Mouse (Mus musculus) CH12.LX (cell line): Measurements from ENCODE around the gene Qprt. TPM values are rescaled to one million over a fixed set of nuclear protein-coding genes. Genes with fewer than 3 reads are reported as not detected.

Source experiments
- DNase-seq: peaks from one replicate; pipeline ENCODE4 v3.0.0-alpha.2; 2013; ENCODE audit errors: extremely low read depth
- H3K27ac ChIP-seq: 2 replicates; pipeline ENCODE4 v1.5.1; 2012; ENCODE audit warnings: low read depth, mild to moderate bottlenecking, control low read depth, moderate library complexity; ENCODE audit not compliant: insufficient read depth
- H3K27me3 ChIP-seq: replicated peaks from 2 replicates; pipeline ENCODE3; 2012; ENCODE audit warnings: inconsistent platforms
- H3K36me3 ChIP-seq, 2 experiments: replicated peaks in 1 of 2; 2 replicates each; pipeline versions ENCODE3 to v1.6.1; 2012; ENCODE audit warnings: inconsistent platforms in 1 of 2, low read length in 1 of 2, mild to moderate bottlenecking in 1 of 2, mixed read lengths in 1 of 2, moderate library complexity in 1 of 2; ENCODE audit not compliant: control insufficient read depth in 1 of 2, insufficient read depth in 1 of 2
- H3K4me1 ChIP-seq, 2 experiments: 2 replicates each; pipeline ENCODE4 v1.6.1; 2012; ENCODE audit warnings: inconsistent platforms in 1 of 2, moderate library complexity in 1 of 2; ENCODE audit not compliant: insufficient read depth in 2 of 2, control insufficient read depth in 1 of 2
- H3K4me2 ChIP-seq: 2 replicates; pipeline ENCODE4 v1.6.1; 2012; ENCODE audit warnings: low read depth, mild to moderate bottlenecking, control low read depth; ENCODE audit not compliant: poor library complexity, insufficient read depth, severe bottlenecking
- H3K4me3 ChIP-seq, 3 experiments: fragments of 150-350 bp in 1 of 3; sonication (generic) in 1 of 3; replicated peaks in 1 of 3; 2 replicates each; pipeline versions ENCODE3 to v1.5.1; 2011 to 2012; ENCODE audit warnings: low read depth in 2 of 3, low read length in 2 of 3, mild to moderate bottlenecking in 2 of 3, moderate library complexity in 2 of 3, control low read depth in 1 of 3, improper control_type of control experiment in 1 of 3, inconsistent platforms in 1 of 3, mixed read lengths in 1 of 3; ENCODE audit not compliant: poor library complexity in 1 of 3
- H3K79me2 ChIP-seq: replicated peaks from 2 replicates; pipeline ENCODE4 v1.6.1; 2012; ENCODE audit warnings: mild to moderate bottlenecking, moderate library complexity; ENCODE audit not compliant: control insufficient read depth, poor library complexity, insufficient read depth, severe bottlenecking; ENCODE audit errors: extremely low read depth
- H3K9ac ChIP-seq: 2 replicates; pipeline ENCODE4 v1.6.1; 2012; ENCODE audit warnings: low read depth, mild to moderate bottlenecking, control low read depth, moderate library complexity; ENCODE audit not compliant: insufficient read depth
- H3K9me3 ChIP-seq: replicated peaks from 2 replicates; pipeline ENCODE3; 2012; ENCODE audit warnings: low read length, inconsistent platforms, mixed read lengths
- BHLHE40 ChIP-seq: IDR thresholded peaks from 2 replicates; pipeline ENCODE4 v1.6.1; 2011; ENCODE audit warnings: mild to moderate bottlenecking, low read depth, low read length, improper control_type of control experiment
- CHD1 ChIP-seq: IDR thresholded peaks from 2 replicates; pipeline ENCODE4 v1.6.1; 2012; ENCODE audit warnings: low read depth, low read length, improper control_type of control experiment, inconsistent platforms
- CHD2 ChIP-seq: IDR thresholded peaks from 2 replicates; pipeline ENCODE4 v1.6.1; 2011; ENCODE audit warnings: low read length, improper control_type of control experiment
- CTCF ChIP-seq, 2 experiments: IDR thresholded peaks in 1 of 2; conservative IDR thresholded peaks in 1 of 2; 2 replicates each; pipeline ENCODE4 v1.5.1; 2011 to 2012; ENCODE audit warnings: low read depth in 2 of 2, low read length in 2 of 2, improper control_type of control experiment in 1 of 2, inconsistent platforms in 1 of 2, mild to moderate bottlenecking in 1 of 2, moderate library complexity in 1 of 2
- HCFC1 ChIP-seq: IDR thresholded peaks from 2 replicates; pipeline ENCODE4 v1.6.1; 2012; ENCODE audit warnings: low read depth, mild to moderate bottlenecking, inconsistent platforms, low read length, improper control_type of control experiment
- IRF4 ChIP-seq: IDR thresholded peaks from 2 replicates; pipeline ENCODE4 v1.6.1; 2014; ENCODE audit warnings: low read depth, mild to moderate bottlenecking, inconsistent platforms, low read length, improper control_type of control experiment
- JUND ChIP-seq: conservative IDR thresholded peaks from 2 replicates; pipeline ENCODE4 v1.6.1; 2011; ENCODE audit warnings: low read depth, low read length, improper control_type of control experiment
- MAFK ChIP-seq: IDR thresholded peaks from 2 replicates; pipeline ENCODE4 v1.6.1; 2011; ENCODE audit warnings: low read length, improper control_type of control experiment; ENCODE audit not compliant: insufficient replicate concordance
- MYC ChIP-seq: IDR thresholded peaks from 2 replicates; pipeline ENCODE4 v1.6.1; 2011; ENCODE audit warnings: low read depth, mild to moderate bottlenecking, improper control_type of control experiment, low read length
- NRF1 ChIP-seq: IDR thresholded peaks from 2 replicates; pipeline ENCODE4 v1.6.1; 2014; ENCODE audit warnings: low read depth, mild to moderate bottlenecking, inconsistent platforms, low read length, improper control_type of control experiment, moderate library complexity
- POLR2A ChIP-seq: IDR thresholded peaks from 2 replicates; pipeline ENCODE4 v1.6.1; 2011; ENCODE audit warnings: low read depth, mild to moderate bottlenecking, improper control_type of control experiment, low read length
- RAD21 ChIP-seq: IDR thresholded peaks from 2 replicates; pipeline ENCODE4 v1.6.1; 2011; ENCODE audit warnings: low read depth, mild to moderate bottlenecking, low read length, improper control_type of control experiment, moderate library complexity
- SMC3 ChIP-seq: IDR thresholded peaks from 2 replicates; pipeline ENCODE4 v1.6.1; 2011; ENCODE audit warnings: low read depth, low read length, improper control_type of control experiment
- ZMIZ1 ChIP-seq: IDR thresholded peaks from 2 replicates; pipeline ENCODE4 v1.6.1; 2012; ENCODE audit warnings: low read depth, mild to moderate bottlenecking, inconsistent platforms, low read length, improper control_type of control experiment
- dilution Hi-C: fragments of 300-500 bp; cut with MboI; formaldehyde crosslinking; loops from 2 replicates; pipeline ENCODE4 v1.14.3; 2020; ENCODE audit warnings: low sequenced_read_pairs; ENCODE audit not compliant: extremely low pct_unique_long_range_greater_than_20kb, extremely low pct_ligation_motif_present
- in situ Hi-C: fragments of 300-500 bp; cut with MboI; formaldehyde crosslinking; loops from 3 replicates; pipeline ENCODE4 v1.14.3; 2019; ENCODE audit warnings: low sequenced_read_pairs, low pct_ligation_motif_present, low pct_unique_long_range_greater_than_20kb, mixed read lengths
- polyA plus RNA-seq: library from polyadenylated mRNA; unstranded; fragments of >175 nt; gene quantifications from 2 replicates; pipeline ENCODE4 v1.2.1, GENCODE M21; 2012; ENCODE audit warnings: low read depth; ENCODE audit not compliant: insufficient read length
- total RNA-seq, 2 experiments: library from RNA; depleted of rRNA; stranded (reverse); fragments of 300-350 nt in 1 of 2; fragments of >200 nt in 1 of 2; gene quantifications; 2 replicates each; pipeline ENCODE4 v1.2.3; 2012 to 2014

Gene Qprt
- total and polyA plus RNA-seq, 3 experiments: 0.14 to 0.30 TPM; not detected in 1

DNA sequence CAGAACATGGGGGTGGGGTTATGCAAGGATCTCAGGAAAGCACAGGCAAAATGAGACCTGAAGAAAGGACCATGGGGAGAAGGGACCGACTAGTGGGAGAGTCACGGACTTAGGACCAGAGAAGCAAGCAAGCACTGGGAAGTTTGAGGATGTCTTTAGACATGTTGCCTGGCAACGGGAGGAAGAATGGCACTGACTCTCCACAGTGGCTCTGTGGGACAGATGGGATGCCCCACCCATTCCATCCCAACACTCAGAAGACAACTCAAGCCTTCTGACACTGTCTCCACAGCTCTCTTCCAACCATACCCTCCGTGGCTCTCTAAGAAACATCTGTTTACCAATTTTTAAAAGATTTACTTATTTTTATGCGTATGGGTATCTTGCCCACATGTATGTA is 11.1 kb upstream of the Qprt start:
- no peak overlapping the region for H3K9ac ChIP-seq
- peaks cover 32 to 44% of the 10 kb centered on the region in 2 experiments for H3K4me1 ChIP-seq
- H3K36me3 ChIP-seq: peaks cover 0 to 3% of the 10 kb centered on the region in 2 experiments
- H3K4me3 ChIP-seq: no peak overlapping the region
- H3K27ac ChIP-seq: no peak overlapping the region
- no peak overlapping the region for H3K4me2 ChIP-seq
- H3K27me3 ChIP-seq: no peaks in the 10 kb centered on the region
- dilution Hi-C loops (no loop called here), in situ Hi-C loops (no loop called here)
- no peak for DNase-seq
- H3K9me3 ChIP-seq: no peaks in the 10 kb centered on the region
- TF ChIP-seq HCFC1 (no peak), SMC3 (no peak), POLR2A (no peak), JUND (no peak), BHLHE40 (no peak), CHD1 (no peak)
- TF ChIP-seq, all 38 proteins: peak for 0
- no peaks in the 10 kb centered on the region for H3K79me2 ChIP-seq

DNA sequence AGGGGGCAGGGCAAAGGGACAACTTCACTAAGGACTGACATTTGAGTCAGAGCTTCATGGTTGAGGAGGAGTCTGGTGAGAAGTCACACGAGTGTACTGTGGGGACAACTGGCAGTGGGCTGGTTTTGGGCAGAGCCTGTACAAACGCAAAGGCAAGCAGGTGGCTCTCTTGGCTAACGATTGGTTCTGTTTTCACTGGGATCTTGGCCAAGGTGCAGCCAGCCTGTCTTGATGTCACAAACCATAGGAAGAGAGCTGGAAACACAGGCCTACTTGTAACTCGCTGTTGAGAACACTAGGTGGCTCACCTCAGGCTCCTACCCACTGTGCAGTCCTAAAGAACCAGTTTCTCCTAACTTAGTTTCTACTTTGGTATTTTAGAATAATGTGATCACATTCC is 7.6 kb upstream of the Qprt start:
- no peaks in the 10 kb centered on the region for H3K36me3 ChIP-seq
- dilution Hi-C loops (no loop called here), in situ Hi-C loops (no loop called here)
- no peaks in the 10 kb centered on the region for H3K79me2 ChIP-seq
- H3K4me2 ChIP-seq: no peak overlapping the region
- no peak overlapping the region for H3K9ac ChIP-seq
- H3K4me1 ChIP-seq: peaks cover 19 to 21% of the 10 kb centered on the region in 2 experiments
- no peak overlapping the region for H3K27ac ChIP-seq
- DNase-seq: peak; percentile 59
- H3K27me3 ChIP-seq: no peaks in the 10 kb centered on the region
- H3K4me3 ChIP-seq: no peak overlapping the region
- TF ChIP-seq ZMIZ1 (no peak), CHD2 (no peak), CTCF (conservative IDR thresholded peaks at IDR 0.05 in 1 of 2, IDR thresholded peaks at IDR 0.05 in 1 of 2; ENCODE audit: low read depth in 2 of 2, low read length in 2 of 2) (peak; percentile 70 to 86; a peak in 3 of 4 replicates), MAFK (no peak), CHD1 (no peak), RAD21 (peak; percentile 70), NRF1 (no peak), IRF4 (no peak), SMC3 (peak; percentile 87), MYC (0 out of 2 replicates have a peak, but pooled peaks have one; percentile 35), BHLHE40 (peak; percentile 1; the same call in 1 of the 2 replicates), HCFC1 (no peak)
- H3K9me3 ChIP-seq: peaks cover 1% of the 10 kb centered on the region
